Mouse (Mus musculus) kidney, postnatal 25 days (tissue): ENCODE data around the gene Wnt5a.

Experiments used
- DNase-seq, 2 experiments: peaks; one replicate each; pipeline ENCODE4 v3.0.0; 2021; ENCODE audit warnings: mixed read lengths in 2 of 2

Wnt5a gene

GRCm38 (mm10) chr14:28509441-28510340, 5.1 kb downstream of the Wnt5a start:
- DNase-seq = no peak

- peak in 1 of 2 experiments; percentile 39 for DNase-seq
Measured at GRCm38 (mm10) chr14:28510341-28511028, 5.9 kb downstream of the Wnt5a start.

DNA sequence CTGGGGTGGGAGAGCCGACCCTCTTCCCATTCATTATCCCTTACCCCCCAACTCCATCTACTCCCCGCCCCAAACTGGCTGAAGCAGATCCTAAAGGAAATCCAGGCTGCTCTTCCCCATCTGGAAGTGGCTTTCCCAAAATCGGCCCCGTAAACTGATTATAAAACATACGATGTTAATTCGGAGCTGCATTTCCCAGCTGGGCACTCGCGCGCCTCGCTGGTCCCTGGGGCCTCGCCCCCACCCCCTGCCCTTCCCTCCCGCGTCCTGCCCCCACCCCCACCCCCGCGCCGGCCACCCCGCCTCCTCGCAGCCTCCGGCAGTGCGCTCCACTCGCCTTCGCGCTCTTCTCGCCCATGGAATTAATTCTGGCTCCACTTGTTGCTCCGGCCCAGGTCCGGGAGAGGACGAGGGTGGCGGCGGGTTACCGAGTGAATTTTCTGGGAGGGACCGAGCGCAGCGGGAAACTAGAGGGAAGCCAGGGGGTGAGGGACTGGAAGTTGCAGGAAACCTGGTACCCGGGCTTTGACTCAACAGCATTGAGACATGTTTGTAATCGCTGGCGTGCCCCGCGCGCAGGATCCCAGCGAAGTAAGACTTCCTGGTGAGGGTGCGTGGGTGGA, 6.6 kb downstream of the Wnt5a start:
- DNase-seq = peak in 1 of 2 experiments; percentile 53

GRCm38 (mm10) chr14:28512805-28513590, 8.4 kb downstream of the Wnt5a start:
- DNase-seq = no peak

GRCm38 (mm10) chr14:28514171-28514570, 9.6 kb downstream of the Wnt5a start:
- DNase-seq = no peak

DNA sequence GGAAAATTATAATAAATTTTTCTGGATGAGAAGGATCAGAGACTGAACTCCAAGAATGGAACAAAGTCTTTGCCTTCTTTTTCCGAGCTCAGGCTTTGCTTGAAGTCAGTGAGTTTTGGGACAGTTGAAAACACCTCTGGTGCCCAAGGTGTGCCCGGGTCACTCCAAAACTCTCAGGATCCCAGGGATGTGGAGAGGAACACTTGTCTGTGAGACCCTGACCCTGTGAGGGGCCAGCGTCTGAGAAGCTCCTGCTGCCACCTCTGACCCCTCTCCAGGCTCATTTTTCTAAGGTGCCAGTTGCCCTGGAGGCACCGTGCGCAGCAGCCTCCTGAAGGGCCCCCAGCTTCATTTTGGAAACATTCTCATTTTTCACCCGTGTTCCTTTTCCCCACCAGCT, 10.8 kb downstream of the Wnt5a start:
- DNase-seq = no peak

GRCm38 (mm10) chr14:28517631-28518560, 13.3 kb downstream of the Wnt5a start:
- no peak for DNase-seq

GRCm38 (mm10) chr14:28521106-28521505, 16.6 kb downstream of the Wnt5a start:
- no peak for DNase-seq

GRCm38 (mm10) chr14:28522611-28523010, 18.1 kb downstream of the Wnt5a start:
- no peak for DNase-seq

DNA sequence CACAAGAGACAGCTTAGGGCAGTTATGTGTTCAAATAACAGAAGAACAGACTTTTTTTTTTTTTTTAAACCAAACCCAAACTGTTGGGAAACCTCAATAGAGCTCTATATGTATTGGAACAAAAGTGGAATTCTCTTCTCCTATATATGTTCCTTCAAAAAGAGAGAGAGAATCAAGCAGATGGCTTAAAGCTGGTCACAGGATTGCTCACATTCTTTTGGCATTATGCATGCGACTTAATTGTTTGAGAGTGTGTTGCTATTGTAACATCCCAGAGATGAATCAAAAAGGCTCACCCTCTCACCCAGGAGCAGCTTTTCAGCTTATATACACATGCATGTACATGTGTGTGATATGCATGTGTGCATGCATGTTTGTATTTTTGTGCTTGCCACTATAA, 21.0 kb downstream of the Wnt5a start:
- DNase-seq = no peak

- DNase-seq = no peak
Measured at GRCm38 (mm10) chr14:28528151-28528685, 23.7 kb downstream of the Wnt5a start.

DNA sequence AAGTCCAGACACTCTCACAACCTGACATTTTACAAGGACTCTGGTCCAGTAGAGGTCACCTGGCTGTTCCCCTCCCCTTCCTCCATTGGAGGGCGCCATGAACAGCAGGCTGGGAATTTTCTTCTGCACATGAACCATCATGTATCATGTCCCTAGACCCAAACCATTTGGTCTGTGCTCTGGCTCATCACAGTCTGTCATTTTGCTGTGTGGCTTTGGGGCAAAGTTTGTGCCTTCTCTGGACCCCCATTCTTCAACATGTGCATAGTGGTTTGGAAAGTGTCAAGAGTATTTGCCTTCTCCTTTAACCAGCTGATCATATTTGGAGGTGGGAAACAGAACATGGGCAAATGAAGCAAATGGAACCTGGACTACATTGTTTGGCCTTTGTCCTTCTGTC, 27.0 kb downstream of the Wnt5a start:
- no peak for DNase-seq

GRCm38 (mm10) chr14:28532943-28533342, 28.4 kb downstream of the Wnt5a start:
- DNase-seq = no peak

DNA sequence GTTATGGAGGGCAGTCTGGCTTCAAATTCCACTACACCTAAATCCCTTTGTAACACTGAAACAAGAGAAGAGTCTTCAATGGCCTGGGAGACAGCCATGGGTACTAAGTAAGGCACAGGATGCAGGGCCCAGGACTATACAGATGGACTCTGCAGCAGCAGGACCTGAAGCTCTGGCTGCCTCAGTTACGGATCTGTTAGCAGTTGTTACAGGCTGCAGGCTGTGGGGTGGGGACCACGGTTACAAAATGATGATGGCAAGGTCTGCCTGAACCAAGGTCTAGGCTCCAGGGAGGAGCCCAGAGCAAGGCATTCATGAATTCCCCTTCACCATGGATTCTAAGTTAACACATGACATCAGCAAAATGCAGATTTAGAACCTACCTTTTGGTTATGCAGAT, 29.3 kb downstream of the Wnt5a start:
- no peak for DNase-seq

DNA sequence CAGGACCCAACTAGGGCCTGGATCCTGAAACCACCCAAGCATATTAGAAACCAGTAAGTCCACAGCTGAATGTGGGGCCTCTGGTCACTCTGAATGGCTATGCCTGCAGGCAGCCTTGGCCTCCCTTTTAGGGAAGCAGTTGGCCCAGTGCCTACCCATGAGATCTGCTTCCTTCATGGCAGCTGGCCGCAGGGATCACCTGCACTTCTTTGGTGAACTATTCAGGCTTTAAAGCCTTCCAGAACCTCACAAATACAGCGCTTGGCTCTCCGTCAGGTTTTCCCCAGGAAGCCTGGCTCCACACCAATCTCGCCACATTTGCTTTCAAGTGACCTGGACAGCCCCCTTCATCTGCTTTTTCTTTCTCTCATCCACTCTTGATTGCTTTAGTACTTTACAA, 31.3 kb downstream of the Wnt5a start:
- DNase-seq = peak; percentile 51 to 64

GRCm38 (mm10) chr14:28539577-28539976, 35.0 kb downstream of the Wnt5a start:
- DNase-seq = no peak

- DNase-seq = peak; percentile 66 to 89
Measured at GRCm38 (mm10) chr14:28542117-28542741, 37.7 kb downstream of the Wnt5a start.

DNA sequence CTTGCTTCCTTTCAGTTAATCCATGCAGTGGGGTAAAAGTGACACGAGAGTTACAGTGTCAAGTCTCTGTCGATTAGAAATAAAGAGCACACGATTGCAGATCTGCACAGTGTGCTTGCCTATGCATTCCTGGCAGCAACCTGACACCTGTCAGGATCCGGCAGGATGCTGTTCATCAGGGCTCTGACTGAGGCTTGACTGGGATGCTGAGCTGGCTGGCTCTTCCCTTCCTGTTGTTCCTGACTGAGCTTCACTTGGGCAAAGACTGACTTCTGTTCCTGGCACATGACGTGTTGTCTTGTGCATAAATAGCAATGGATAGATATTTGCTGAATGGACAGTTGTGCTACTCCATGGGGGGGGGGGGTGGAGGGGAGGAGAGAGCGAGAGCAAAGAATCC, 57.3 kb downstream of the Wnt5a start:
- no peak for DNase-seq
